Mouse (Mus musculus) megakaryocyte, embryonic 14.5 days (primary cell): Measurements from ENCODE around the gene Klri1.

Experiments used
- FLI1 ChIP-seq: IDR thresholded peaks from 2 replicates; pipeline ENCODE4 v1.6.1; 2012; ENCODE audit warnings: low read length, inconsistent platforms, mixed read lengths
- GATA1 ChIP-seq: IDR thresholded peaks from 3 replicates; pipeline ENCODE4 v1.6.1; 2012; ENCODE audit warnings: mixed read lengths, low read length, inconsistent platforms, borderline replicate concordance

DNA sequence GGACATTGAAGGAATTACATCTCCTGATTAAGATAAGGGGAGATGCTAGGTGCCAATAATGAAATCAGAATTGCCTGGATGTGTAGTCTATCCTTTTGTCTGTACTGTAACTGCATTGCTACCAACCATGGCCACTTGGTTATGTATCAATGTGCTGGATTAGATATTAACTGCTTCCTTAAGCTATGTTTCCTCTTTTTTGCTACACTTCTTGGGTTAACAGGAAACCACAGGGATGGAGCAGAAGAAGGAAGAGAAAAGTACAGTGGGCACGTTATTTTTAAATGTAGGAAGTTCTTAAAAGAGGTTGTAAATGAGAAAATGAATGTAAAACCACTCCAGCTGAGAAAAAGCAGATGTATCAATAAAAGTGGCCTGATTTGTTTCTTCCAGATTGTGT lies 3.4 kb downstream of the Klri1 start:
- TF ChIP-seq GATA1 = no peak
- TF ChIP-seq FLI1 = no peak
